Mouse (Mus musculus): ENCODE measurements around the gene Calhm6.

DNA sequence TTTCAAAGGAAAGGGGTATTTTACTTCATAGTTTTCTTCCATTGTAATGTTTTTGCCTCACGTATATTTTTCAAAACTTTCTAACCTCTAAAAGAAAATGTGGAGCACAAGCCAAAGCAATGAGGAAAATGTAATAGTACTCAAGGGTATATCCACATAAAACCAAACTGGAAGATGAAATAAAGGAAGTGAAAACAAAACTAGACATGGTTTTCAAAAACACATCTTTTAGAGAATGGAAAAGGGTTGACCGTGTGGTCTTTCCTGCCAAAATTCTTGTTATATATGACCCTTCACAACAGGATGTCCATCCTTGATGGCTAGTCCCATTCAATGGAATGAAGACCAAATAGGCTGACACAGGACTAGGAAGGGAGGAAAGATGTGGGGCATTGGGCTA, 9.4 kb downstream of the Calhm6 start:
- TF ChIP-seq CTCF (IDR thresholded peaks at IDR 0.05), result no peak
- TF ChIP-seq EP300 (IDR thresholded peaks at IDR 0.05), result no peak
